Mouse (Mus musculus) 3T3-L1 (cell line): Measurements from ENCODE around the gene Klhl9.

Experiments used
- DNase-seq: peaks from one replicate; pipeline ENCODE4 v3.0.0-alpha.2; 2015; ENCODE audit warnings: low read depth, low spot score

Klhl9 gene

DNA sequence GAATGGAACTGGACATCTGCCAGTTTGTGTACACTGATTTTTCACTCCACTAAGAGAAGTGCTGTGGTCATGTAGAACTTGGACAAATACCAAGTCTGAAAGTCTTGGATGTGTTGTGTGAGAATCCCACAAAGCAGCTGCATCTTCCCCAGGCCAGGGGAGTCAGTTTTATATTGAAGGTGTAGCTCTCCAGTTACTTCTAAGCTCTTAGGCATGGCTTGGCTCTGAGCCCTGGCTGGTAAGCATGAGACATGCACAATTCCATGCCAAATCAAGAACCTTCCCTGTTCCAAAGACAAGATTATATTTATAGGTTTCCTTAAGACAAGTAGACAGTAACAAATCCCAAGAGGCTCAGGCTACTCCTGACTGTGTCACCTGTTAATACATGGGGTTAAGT is 7.2 kb downstream of the Klhl9 start:
- DNase-seq, result peak; percentile 76

DNA sequence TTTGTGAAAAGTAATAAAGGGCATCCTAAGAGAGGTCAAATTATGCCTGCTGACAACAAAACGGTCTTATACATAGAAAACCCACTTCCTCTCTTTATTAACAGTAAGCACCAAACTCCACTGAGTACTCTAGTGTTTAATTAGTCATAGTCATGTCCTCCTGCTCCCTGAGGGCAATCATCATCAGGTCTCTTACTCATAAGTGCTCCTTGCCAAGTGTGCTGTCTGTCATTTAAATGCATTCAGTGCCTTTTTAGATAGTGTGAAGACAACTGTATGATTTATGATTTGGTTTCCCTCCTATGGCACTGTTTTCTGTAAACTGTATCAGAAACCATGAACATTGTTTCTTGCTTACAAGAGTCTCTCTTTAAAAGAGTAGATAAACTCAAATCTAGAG is 8.0 kb downstream of the Klhl9 start:
- DNase-seq, result peak; percentile 84

DNA sequence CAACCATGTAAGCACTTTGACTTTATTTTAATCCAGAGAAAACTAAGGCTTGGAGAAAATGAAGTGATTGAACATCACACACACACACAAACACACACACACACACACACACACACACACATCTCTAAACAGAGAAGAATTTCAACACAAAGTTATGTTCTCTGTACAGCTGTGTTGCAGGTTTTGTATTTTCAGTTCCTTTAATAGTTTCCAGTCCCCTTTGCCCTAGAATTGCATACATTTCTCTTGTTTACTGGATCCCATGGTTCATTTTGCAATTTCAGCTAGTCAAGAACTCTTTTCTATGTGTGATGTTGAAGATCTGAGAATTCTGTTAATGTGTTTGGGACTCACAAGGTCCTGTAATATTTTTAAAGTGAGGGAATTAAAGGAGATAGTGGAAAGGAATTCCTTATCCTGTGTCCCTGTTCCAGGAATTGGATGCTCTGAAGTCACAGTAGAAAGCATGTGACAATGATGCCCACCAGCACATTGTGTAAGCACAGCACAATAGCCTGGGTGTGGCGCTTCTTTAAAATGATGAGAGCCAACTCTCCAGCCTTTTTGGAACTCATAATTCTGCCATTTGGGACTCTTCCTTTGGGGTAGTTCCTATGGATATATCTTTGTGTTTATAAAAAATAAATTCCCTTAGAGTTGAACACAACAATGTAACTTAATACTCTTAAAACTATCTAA is 15.0 kb downstream of the Klhl9 start:
- no peak for DNase-seq

DNA sequence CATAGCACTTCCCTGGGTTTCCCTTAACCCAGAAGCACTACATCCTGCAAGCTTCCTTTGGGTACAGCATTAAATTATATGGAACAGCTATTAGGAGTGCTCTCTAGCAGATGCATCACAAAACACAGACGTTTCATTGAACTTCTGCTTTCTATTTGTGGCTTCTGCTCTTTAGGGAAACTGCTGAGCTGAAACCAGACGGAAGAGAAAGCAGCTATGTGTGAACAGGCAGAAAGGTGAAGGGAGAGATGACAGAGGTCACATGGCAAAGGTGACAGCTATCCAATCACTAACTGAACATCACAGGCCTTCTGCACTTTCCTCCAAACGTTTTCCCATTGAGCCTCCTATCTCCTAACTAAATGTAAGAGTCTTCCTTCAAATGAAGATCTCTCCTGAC is 16.3 kb downstream of the Klhl9 start:
- no peak for DNase-seq

DNA sequence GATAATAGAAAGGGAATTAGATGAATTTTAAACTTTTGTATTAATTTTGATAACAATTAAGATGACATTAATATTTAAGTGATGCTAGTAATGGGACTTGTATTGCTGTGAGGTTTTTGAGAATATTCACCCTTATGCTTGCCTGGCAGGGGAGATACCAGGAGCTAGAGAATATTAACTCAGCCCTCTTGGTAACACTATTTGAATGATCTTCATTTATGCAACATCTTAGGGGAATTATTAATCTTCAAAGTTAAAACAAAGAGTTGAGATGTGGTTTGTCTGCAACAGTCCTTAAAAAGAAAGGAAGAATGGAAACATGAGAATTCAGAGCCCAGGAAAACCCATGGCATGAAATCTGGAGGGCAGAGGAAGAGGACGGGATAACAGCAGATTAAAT is 23.0 kb downstream of the Klhl9 start:
- DNase-seq, result no peak

DNA sequence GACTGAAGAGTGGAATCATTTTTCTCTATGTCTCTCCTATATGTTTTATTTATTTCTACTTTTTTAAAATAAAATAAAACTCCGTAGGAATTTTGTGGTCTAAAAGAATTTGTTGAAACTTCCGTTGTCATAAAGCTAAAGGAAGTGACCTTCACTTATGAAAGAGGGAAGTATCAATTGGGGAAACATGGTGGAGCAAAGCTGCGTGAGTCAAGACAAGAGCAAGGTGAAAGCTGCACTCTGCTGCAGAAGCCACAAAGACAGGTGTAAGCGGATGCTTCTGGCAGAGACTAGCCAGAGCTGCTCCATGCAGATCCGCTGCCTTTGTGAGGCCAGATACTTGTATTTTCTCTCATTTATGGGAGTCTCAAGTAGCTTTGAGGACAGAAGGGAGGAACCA is 23.5 kb downstream of the Klhl9 start:
- no peak for DNase-seq

DNA sequence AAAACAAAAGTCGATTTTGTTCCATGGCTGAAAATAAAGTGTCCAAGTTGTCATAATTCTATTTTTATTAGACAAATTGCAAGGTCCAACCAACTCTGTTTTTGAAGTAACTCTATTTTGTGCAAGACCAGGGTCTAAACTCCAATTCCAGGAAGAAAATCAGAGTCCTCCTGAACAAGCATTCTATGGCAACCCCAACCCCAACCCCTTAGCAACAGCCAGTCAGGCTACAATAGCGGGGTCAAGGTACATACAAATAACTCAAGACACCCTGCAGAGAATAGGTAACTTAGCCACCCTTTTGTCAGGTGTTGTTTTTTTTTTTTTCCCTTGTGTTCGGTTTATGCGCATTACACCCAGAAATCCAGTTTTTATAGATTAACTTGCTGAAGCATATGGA is 24.5 kb downstream of the Klhl9 start:
- DNase-seq, result no peak

DNA sequence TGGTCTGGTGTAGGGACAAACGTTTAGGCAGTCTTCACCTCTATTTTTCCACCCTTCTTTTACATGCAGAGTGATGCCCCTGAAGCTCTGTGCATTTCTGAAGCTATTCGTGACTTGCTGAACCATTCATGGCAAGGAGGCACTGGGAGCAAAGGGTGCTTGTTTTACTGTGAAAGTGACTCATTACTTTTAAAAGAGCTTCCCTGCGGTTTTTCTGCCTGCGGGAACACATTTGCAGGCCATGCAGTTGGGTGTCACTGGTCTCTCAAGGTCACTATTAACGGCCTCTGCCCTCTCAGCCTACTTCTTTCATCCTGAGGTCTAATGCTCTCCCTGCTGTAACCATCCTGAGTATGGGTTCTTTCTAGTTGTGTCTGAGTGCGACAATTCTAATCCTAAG is 25.2 kb downstream of the Klhl9 start:
- DNase-seq, result no peak

DNA sequence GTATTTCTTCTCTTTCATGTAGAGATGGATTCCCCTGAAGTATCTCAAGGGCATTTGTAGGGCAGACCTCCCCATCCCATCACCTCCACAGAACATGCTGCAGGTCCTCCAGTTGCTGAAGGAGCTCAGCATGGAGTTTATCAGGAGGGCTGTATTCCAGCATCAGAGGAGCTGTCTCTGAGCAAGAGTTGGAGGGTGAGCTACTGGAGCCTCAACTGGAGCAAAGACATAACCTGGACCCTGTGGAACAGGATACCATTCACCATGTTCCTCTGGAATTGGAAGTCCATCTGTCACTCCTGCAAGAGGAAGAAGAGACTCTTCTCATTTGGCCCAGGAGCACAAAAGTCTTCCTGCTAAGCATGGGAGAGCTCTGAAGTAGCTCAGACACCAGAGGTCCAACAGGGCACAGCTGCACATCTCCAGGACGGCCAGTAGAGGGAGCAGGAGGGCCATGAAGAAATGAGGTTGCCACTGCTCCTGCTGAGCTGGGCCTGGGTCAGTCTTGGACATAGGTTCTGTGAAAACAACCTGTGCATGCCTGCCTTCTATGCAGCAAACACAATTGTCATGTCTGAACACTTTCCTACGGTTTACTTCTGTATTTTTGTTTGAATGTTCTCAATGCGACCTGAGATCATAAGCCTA is 25.9 kb downstream of the Klhl9 start:
- DNase-seq, result peak; percentile 84

DNA sequence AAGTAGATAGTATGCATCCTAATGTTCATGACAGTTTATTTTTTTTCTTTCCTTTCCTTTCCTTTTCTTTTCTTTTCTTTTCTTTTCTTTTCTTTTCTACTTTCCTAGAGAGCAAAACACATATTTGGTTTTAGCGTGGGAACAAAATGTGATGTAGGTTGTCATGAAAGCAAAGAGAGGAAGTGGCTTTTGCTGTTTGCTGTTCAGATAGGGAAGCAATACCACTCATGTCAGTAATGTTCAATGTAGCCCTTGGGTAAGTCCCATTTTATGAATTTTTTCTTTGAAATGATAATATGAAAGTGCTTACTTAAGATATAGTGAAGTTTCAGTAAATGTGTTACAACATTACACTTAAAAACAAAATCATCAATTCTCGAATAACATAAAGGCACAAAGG is 28.9 kb downstream of the Klhl9 start:
- DNase-seq, result no peak

DNA sequence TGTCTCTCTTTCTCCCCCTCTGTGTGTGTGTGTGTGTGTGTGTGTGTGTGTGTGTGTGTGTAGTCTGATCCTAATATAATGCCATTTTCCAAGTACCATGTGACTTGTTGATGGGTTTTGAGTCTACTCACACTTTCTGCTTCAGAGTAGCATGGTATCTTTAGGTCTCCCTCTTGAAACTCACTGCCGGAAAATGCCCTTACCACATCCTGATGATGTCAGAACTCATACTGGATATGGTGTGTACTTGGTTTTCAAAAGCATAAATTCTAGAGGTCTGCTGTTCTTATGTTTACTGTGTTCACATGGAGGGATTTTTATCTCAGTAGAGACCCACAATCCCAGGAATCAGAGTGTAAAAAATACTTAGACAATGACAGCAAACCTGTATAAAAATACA is 29.7 kb downstream of the Klhl9 start:
- no peak for DNase-seq

DNA sequence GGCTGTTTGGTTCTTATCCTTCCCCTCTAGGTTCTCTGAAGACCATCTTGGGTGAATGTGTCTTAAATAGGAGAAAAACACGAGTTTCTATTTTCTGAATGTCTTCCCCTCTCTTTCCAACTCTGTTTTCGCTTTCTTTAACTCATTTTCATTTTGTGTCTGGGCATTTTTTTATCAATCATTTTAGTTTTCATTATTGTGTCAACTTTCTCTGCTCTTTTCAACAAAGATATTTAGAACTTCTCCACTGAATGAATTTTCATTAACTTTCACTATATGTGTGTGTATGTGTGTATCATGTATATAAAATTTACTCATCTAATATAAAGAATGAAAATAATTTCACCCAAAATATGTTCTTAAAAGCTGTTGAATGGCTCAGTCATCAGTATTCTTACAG is 31.0 kb downstream of the Klhl9 start, which contains the start of gene Ifnab:
TSS of gene Ifnab (minus strand) at position 101 of the 400 bp plus-strand sequence.
- no peak for DNase-seq

DNA sequence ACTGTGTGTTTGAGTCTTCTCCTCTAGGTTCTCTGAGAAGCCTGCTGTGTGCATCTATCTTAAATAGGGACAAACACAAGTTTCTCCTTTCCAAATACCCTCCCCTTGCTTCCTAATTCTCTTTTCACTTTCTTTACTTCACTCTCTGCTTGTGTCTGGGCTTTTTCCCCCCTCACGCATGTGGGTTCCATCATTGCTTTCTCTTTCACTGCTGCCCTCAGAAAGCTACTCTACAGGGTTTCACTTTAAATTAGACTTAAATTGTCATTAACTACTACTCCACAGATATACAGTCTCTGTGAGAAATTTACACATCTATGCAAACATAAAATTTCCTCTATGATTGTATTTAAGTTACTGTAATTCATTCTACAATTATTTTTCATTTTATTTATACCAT is 38.5 kb downstream of the Klhl9 start, which contains the start of gene Ifna2:
TSS of gene Ifna2 (minus strand) at position 101 of the 400 bp plus-strand sequence.
- DNase-seq, result no peak

DNA sequence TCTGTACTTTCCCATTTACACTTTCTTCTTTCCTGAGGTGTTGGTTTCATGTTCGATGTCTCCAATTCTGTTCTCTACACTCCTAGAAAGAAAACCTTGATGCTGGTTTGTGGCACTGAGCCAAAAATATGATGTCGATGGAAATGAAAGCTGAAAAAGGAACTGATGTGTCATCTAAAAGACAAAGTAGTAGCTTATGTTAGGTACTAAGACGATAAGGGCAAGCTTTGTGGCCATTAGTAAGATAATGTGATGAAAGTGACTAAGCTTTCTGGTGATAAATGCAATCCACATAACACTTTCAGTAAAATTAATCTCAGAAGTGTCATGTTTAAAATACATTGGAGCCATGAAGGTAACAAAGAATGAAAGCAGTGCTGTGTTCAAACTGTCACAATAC is 40.9 kb downstream of the Klhl9 start:
- DNase-seq, result no peak

DNA sequence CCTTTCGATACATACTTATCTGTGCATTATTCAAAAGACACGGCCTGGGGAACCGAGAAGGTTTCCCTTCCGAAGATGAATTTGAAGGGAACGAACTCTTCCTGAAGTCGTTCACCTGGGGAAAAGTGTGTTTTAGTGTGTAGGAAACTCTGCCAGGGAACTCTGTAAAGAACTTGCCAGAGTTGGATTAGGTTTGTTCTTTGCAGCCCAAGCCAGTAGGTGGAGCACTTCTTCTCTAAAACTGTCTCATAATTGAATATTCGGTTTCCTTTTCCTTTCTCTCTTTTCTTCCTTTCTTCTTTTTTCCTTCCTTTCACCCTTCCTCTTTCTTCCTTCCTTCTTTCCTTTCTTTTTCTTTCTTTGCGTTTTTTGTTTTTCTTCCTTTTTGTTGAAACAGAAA is 41.9 kb downstream of the Klhl9 start:
- peak; percentile 70 for DNase-seq

DNA sequence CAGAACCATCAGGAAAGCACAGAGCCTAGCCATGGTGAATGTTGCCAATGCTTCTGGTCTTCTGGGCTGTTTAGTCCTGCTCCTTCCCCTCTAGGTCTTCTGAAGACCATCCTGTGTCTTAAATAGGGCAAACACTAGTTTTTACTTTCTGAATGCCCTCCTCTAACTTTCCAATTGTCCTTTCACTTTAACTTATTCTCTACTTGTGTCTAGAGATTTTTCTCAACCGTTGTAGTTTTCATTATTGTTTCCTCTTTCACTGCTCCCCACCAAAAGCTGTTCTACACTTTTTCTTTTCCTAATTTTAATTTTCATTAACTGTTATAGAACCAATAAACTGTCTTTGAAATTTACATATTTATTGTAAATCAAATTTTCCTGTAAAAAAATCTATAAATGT is 45.4 kb downstream of the Klhl9 start, which contains the start of gene Ifna16:
TSS of gene Ifna16 (minus strand) at position 101 of the 400 bp plus-strand sequence.
- no peak for DNase-seq
